Mouse (Mus musculus) hindbrain, postnatal 0 days (tissue): ENCODE data around the gene Tmem101. TPM values are rescaled to one million over a fixed set of nuclear protein-coding genes. Genes with fewer than 3 reads are reported as not detected.
A peak's percentile ranks its signal among the peaks of the same experiment; 100 is the strongest.

Experiments
- ATAC-seq: fragments of 200-750 bp; cut with Nextera tagmentation; 2 replicates; pipeline ENCODE4 v1.8.0; 2017; ENCODE audit warnings: mild to moderate bottlenecking, moderate TSS enrichment, moderate library complexity
- DNase-seq: peaks from one replicate; pipeline ENCODE4 v3.0.0-alpha.2; 2015; ENCODE audit warnings: low spot score
- H3K27ac ChIP-seq: fragments of 300-500 bp; sonication (generic); 2 replicates; pipeline ENCODE4 v1.5.1; 2014; ENCODE audit warnings: mild to moderate bottlenecking
- H3K27me3 ChIP-seq: fragments of 300-500 bp; sonication (generic); 2 replicates; pipeline ENCODE4 v1.6.1; 2014; ENCODE audit warnings: low read length, mixed read lengths; ENCODE audit not compliant: insufficient read depth
- H3K36me3 ChIP-seq: fragments of 300-500 bp; sonication (generic); 2 replicates; pipeline ENCODE4 v1.6.1; 2014; ENCODE audit warnings: low read length, mixed read lengths; ENCODE audit not compliant: insufficient read depth
- H3K4me1 ChIP-seq: fragments of 300-500 bp; sonication (generic); 2 replicates; pipeline ENCODE4 v1.6.1; 2014; ENCODE audit warnings: antibody characterized with exemption, low read length, mixed read lengths; ENCODE audit not compliant: insufficient read depth
- H3K4me2 ChIP-seq: fragments of 300-500 bp; sonication (generic); 2 replicates; pipeline ENCODE4 v1.6.1; 2014; ENCODE audit warnings: low read depth, mild to moderate bottlenecking, low read length, moderate library complexity, mixed read lengths
- H3K4me3 ChIP-seq: fragments of 300-500 bp; sonication (generic); 2 replicates; pipeline ENCODE4 v1.5.1; 2014; ENCODE audit warnings: low read length
- H3K9ac ChIP-seq: fragments of 300-500 bp; sonication (generic); replicated peaks from 2 replicates; pipeline ENCODE4 v1.6.1; 2014; ENCODE audit warnings: mild to moderate bottlenecking, low read length, moderate library complexity, mixed read lengths
- H3K9me3 ChIP-seq: fragments of 300-500 bp; sonication (generic); 2 replicates; pipeline ENCODE4 v1.6.1; 2016; ENCODE audit warnings: low read length, mixed read lengths
- CTCF ChIP-seq: IDR thresholded peaks from 2 replicates; pipeline ENCODE4 v1.5.1; 2016; ENCODE audit warnings: antibody characterized with exemption, control low read depth, low read depth
- WGBS: fragments of 180-500 bp; shearing (Covaris S2); extraction: QIAGEN DNeasy Blood & Tissue Kit; methylation state at CpG from one replicate; pipeline ENCODE4 v1.1.7; 2014; 5-methylcytosine and 5-hydroxymethylcytosine counted together
- polyA plus RNA-seq: library from polyadenylated mRNA; unstranded; fragments of >200 nt; fragmentation: Nextera tagmentation; extraction: Ambion mirVana; gene quantifications from 2 replicates; pipeline ENCODE4 v1.2.1, GENCODE M21; 2015
- total RNA-seq: library from RNA; depleted of rRNA; stranded (reverse); fragments of >200 nt; gene quantifications from 2 replicates; pipeline ENCODE4 v1.2.3, GENCODE M21; 2014

Gene Tmem101
- total and polyA plus RNA-seq, 2 experiments from 2014 or later: 37.4 to 42.5 TPM

GRCm38 (mm10) chr11:102190848-102191247 is 34.6 kb upstream of the Tmem101 start:
- DNase-seq (no peak), ATAC-seq (no peak)
- no peak for TF ChIP-seq CTCF
- no peaks in the 10 kb centered on the region for H3K27me3 ChIP-seq
- H3K4me3 ChIP-seq: no peak overlapping the region
- no peaks in the 10 kb centered on the region for H3K9me3 ChIP-seq
- WGBS: 62% methylated on average over 4 of the region's 4 CpGs
- H3K27ac ChIP-seq: no peak overlapping the region
- H3K4me2 ChIP-seq: peak overlapping the region; percentile 84
- peaks cover 4% of the 10 kb centered on the region; the same call in 1 of the 2 replicates for H3K4me1 ChIP-seq
- no peak overlapping the region for H3K9ac ChIP-seq
- H3K36me3 ChIP-seq: peaks cover 20% of the 10 kb centered on the region

- peak within 1 kb of the TSS; percentile 49 for H3K4me3 ChIP-seq
- peaks cover 4% of the 10 kb centered on the region; the same call in 1 of the 2 replicates for H3K4me1 ChIP-seq
- no peaks in the 10 kb centered on the region for H3K9me3 ChIP-seq
- H3K36me3 ChIP-seq: 0 out of 2 replicates have a peak, but pooled peaks cover 11% of the 10 kb centered on the region
- ATAC-seq (peak; percentile 87), DNase-seq (peak; percentile 96)
- H3K4me2 ChIP-seq: peak within 1 kb of the TSS; percentile 84
- WGBS: 2% methylated on average over 50 of the region's 50 CpGs
- H3K9ac ChIP-seq: peak within 1 kb of the TSS; percentile 53
- no peaks in the 10 kb centered on the region for H3K27me3 ChIP-seq
- peak within 1 kb of the TSS; percentile 71 for H3K27ac ChIP-seq
- TF ChIP-seq CTCF: peak; percentile 7; the same call in 1 of the 2 replicates
Measured at GRCm38 (mm10) chr11:102189461-102190436, 33.5 kb upstream of the Tmem101 start, which contains the start of gene G6pc3. TSS of gene G6pc3 (plus strand) at chr11:102189620.

GRCm38 (mm10) chr11:102188980-102189379 is 32.8 kb upstream of the Tmem101 start:
- TF ChIP-seq CTCF: no peak
- ATAC-seq (no peak), DNase-seq (no peak)
- H3K36me3 ChIP-seq: 0 out of 2 replicates have a peak, but pooled peaks cover 7% of the 10 kb centered on the region
- peak overlapping the region; percentile 84 for H3K4me2 ChIP-seq
- 66% methylated on average over 6 of the region's 6 CpGs for WGBS
- H3K4me3 ChIP-seq: peak overlapping the region; percentile 49
- peaks cover 4% of the 10 kb centered on the region; the same call in 1 of the 2 replicates for H3K4me1 ChIP-seq
- peak overlapping the region; percentile 71 for H3K27ac ChIP-seq
- H3K27me3 ChIP-seq: no peaks in the 10 kb centered on the region
- H3K9ac ChIP-seq: no peak overlapping the region; the same call in 1 of the 2 replicates
- H3K9me3 ChIP-seq: no peaks in the 10 kb centered on the region

- DNase-seq: no peak
- H3K27ac ChIP-seq: no peak overlapping the region
- 81% methylated on average over 1 of the region's 1 CpGs for WGBS
Measured at GRCm38 (mm10) chr11:102186235-102186634, 30.0 kb upstream of the Tmem101 start.

GRCm38 (mm10) chr11:102185677-102186076 is 29.5 kb upstream of the Tmem101 start:
- no peaks in the 10 kb centered on the region for H3K9me3 ChIP-seq
- H3K27ac ChIP-seq: peak overlapping the region; percentile 97
- H3K4me1 ChIP-seq: peaks cover 9% of the 10 kb centered on the region; the same call in 1 of the 2 replicates
- H3K36me3 ChIP-seq: peaks cover 8% of the 10 kb centered on the region; the same call in 1 of the 2 replicates
- DNase-seq (no peak), ATAC-seq (no peak)
- peak overlapping the region; percentile 88 for H3K4me3 ChIP-seq
- H3K4me2 ChIP-seq: peak overlapping the region; percentile 74
- 45% methylated on average over 3 of the region's 3 CpGs for WGBS
- no peak for TF ChIP-seq CTCF
- H3K9ac ChIP-seq: peak overlapping the region; percentile 91; the same call in 1 of the 2 replicates
- no peaks in the 10 kb centered on the region for H3K27me3 ChIP-seq

More at GRCm38 (mm10) chr11:102186235-102186634, 30.0 kb upstream of the Tmem101 start:
- ATAC-seq: no peak
- Histone ChIP-seq H3K9me3 (no peaks in the 10 kb centered on the region), H3K4me3 (no peak overlapping the region), H3K27me3 (no peaks in the 10 kb centered on the region), H3K9ac (no peak overlapping the region), H3K4me1 (peaks cover 10% of the 10 kb centered on the region; the same call in 1 of the 2 replicates), H3K36me3 (peaks cover 3% of the 10 kb centered on the region; the same call in 1 of the 2 replicates), H3K4me2 (no peak overlapping the region)
- TF ChIP-seq CTCF: no peak

GRCm38 (mm10) chr11:102184646-102185495 is 28.7 kb upstream of the Tmem101 start, which contains the start of gene Lsm12:
TSS of gene Lsm12 (minus strand) at chr11:102185296.
- 0 out of 2 replicates have a peak, but pooled peaks have one; percentile 4 for TF ChIP-seq CTCF
- peak within 1 kb of the TSS; percentile 88 for H3K4me3 ChIP-seq
- 2% methylated on average over 64 of the region's 70 CpGs for WGBS

More at GRCm38 (mm10) chr11:102184646-102185495, 28.7 kb upstream of the Tmem101 start, which contains the start of gene Lsm12:
- Histone ChIP-seq H3K9ac (peak within 1 kb of the TSS; percentile 91), H3K36me3 (peaks cover 10% of the 10 kb centered on the region), H3K9me3 (no peaks in the 10 kb centered on the region), H3K4me2 (peak within 1 kb of the TSS; percentile 74), H3K27me3 (no peaks in the 10 kb centered on the region), H3K4me1 (0 out of 2 replicates have a peak, but pooled peaks cover 7% of the 10 kb centered on the region), H3K27ac (peak within 1 kb of the TSS; percentile 97)
- ATAC-seq (peak; percentile 90), DNase-seq (peak; percentile 97)
